Mouse (Mus musculus): ENCODE results near the gene Fbxw11. TPM values are rescaled to one million over a fixed set of nuclear protein-coding genes. Genes with fewer than 3 reads are reported as not detected.

Fbxw11 gene
- polyA plus RNA-seq, 1 experiment: 122 TPM

- H3K4me1 ChIP-seq (ENCODE audit: control insufficient read depth, insufficient read depth, low read length): peaks cover 14% of the 10 kb centered on the region
- no peak overlapping the region for H3K4me3 ChIP-seq (replicated peaks; ENCODE audit: insufficient read depth, low read depth, low read length)
- TF ChIP-seq POLR2A (IDR thresholded peaks at IDR 0.05; ENCODE audit: borderline replicate concordance, insufficient read depth, low read length) (no peak), CTCF (IDR thresholded peaks at IDR 0.05; ENCODE audit: borderline replicate concordance, insufficient read depth, low read depth, low read length) (no peak)
- H3K27me3 ChIP-seq (ENCODE audit: control insufficient read depth, insufficient read depth, low read length): no peaks in the 10 kb centered on the region
- peak in 1 of 2 experiments; percentile 43 for DNase-seq
- H3K27ac ChIP-seq (ENCODE audit: insufficient read depth, low read length): peak overlapping the region; percentile 86
- 65% methylated on average over 8 of the region's 8 CpGs for WGBS
These were observed 3.8 kb upstream of the Fbxw11 start for GRCm38 (mm10) chr11:32638521-32639255.

GRCm38 (mm10) chr11:32640617-32641016, 1.9 kb upstream of the Fbxw11 start:
- 60% methylated on average over 4 of the region's 4 CpGs for WGBS
- peak overlapping the region; percentile 63 for H3K4me3 ChIP-seq (replicated peaks; ENCODE audit: insufficient read depth, low read depth, low read length)
- DNase-seq: no peak
- no peaks in the 10 kb centered on the region for H3K27me3 ChIP-seq (ENCODE audit: control insufficient read depth, insufficient read depth, low read length)
- peaks cover 14% of the 10 kb centered on the region; the same call in 1 of the 2 replicates for H3K4me1 ChIP-seq (ENCODE audit: control insufficient read depth, insufficient read depth, low read length)
- TF ChIP-seq CTCF (IDR thresholded peaks at IDR 0.05; ENCODE audit: borderline replicate concordance, insufficient read depth, low read depth, low read length) (no peak), POLR2A (IDR thresholded peaks at IDR 0.05; ENCODE audit: borderline replicate concordance, insufficient read depth, low read length) (no peak)
- H3K27ac ChIP-seq (ENCODE audit: insufficient read depth, low read length): peak overlapping the region; percentile 68

- H3K4me3 ChIP-seq (replicated peaks; ENCODE audit: insufficient read depth, low read depth, low read length): peak overlapping the region; percentile 63
- H3K4me1 ChIP-seq (ENCODE audit: control insufficient read depth, insufficient read depth, low read length): peaks cover 15% of the 10 kb centered on the region; the same call in 1 of the 2 replicates
- TF ChIP-seq CTCF (IDR thresholded peaks at IDR 0.05; ENCODE audit: borderline replicate concordance, insufficient read depth, low read depth, low read length) (no peak), POLR2A (IDR thresholded peaks at IDR 0.05; ENCODE audit: borderline replicate concordance, insufficient read depth, low read length) (no peak)
- no peaks in the 10 kb centered on the region for H3K27me3 ChIP-seq (ENCODE audit: control insufficient read depth, insufficient read depth, low read length)
- DNase-seq: peak in 1 of 2 experiments; percentile 72
- under 1% methylated on average over 54 of the region's 54 CpGs for WGBS
- peak overlapping the region; percentile 72 for H3K27ac ChIP-seq (ENCODE audit: insufficient read depth, low read length)
These were observed 669 bp downstream of the Fbxw11 start for GRCm38 (mm10) chr11:32642899-32643886.

DNA sequence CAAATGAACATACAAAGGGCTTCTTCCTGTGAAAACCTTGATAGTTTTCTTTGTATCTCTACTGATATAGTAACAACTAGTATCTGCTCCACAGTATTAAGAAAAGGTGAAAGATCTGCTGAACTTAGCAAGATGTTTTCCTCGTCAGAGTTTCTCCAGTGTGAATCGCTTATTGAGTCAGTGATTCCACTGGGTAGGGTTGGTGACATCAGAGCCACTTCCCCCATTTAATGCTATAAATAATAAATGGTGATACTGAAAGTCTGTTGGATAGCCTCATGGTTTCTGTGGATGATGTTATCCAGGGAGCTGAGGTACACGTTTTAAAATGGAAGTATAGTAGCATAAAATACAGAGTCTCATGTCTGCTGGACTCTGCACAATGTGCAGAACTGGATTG, 1.5 kb downstream of the Fbxw11 start:
- H3K4me1 ChIP-seq (ENCODE audit: control insufficient read depth, insufficient read depth, low read length): peaks cover 9% of the 10 kb centered on the region; the same call in 1 of the 2 replicates
- TF ChIP-seq CTCF (IDR thresholded peaks at IDR 0.05; ENCODE audit: borderline replicate concordance, insufficient read depth, low read depth, low read length): no peak
- no peak for TF ChIP-seq POLR2A (IDR thresholded peaks at IDR 0.05; ENCODE audit: borderline replicate concordance, insufficient read depth, low read length)
- DNase-seq: no peak
- H3K27me3 ChIP-seq (ENCODE audit: control insufficient read depth, insufficient read depth, low read length): no peaks in the 10 kb centered on the region
- H3K4me3 ChIP-seq (replicated peaks; ENCODE audit: insufficient read depth, low read depth, low read length): peak overlapping the region; percentile 63
- WGBS: 4% methylated on average over 3 of the region's 3 CpGs
- peak overlapping the region; percentile 72; the same call in 1 of the 2 replicates for H3K27ac ChIP-seq (ENCODE audit: insufficient read depth, low read length)

DNA sequence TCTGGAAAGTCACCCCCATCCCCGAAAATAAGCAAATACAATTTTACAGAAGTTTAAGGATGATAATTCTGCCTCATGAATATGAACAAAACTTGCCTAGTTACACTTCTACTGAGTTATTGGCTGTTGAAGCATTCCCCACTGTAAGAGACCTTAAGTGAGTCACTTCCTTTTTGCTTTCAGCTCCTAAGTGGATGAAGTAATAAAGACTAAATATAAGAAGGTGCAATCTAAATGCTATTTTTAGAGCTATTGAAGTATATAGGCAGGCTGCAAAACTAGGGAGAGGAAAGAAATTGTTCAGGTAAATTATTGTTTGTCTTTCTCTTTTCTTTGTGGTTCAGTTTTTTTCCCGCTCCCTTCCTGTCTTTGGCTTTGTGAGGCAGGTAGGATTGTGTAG, 4.7 kb downstream of the Fbxw11 start:
- DNase-seq: no peak
- H3K27ac ChIP-seq (ENCODE audit: insufficient read depth, low read length): no peak overlapping the region
- WGBS: 76% methylated on average over 2 of the region's 2 CpGs
- H3K4me3 ChIP-seq (replicated peaks; ENCODE audit: insufficient read depth, low read depth, low read length): no peak overlapping the region
- TF ChIP-seq CTCF (IDR thresholded peaks at IDR 0.05; ENCODE audit: borderline replicate concordance, insufficient read depth, low read depth, low read length) (no peak), POLR2A (IDR thresholded peaks at IDR 0.05; ENCODE audit: borderline replicate concordance, insufficient read depth, low read length) (no peak)
- H3K27me3 ChIP-seq (ENCODE audit: control insufficient read depth, insufficient read depth, low read length): no peaks in the 10 kb centered on the region
- H3K4me1 ChIP-seq (ENCODE audit: control insufficient read depth, insufficient read depth, low read length): peaks cover 16% of the 10 kb centered on the region; the same call in 1 of the 2 replicates

DNA sequence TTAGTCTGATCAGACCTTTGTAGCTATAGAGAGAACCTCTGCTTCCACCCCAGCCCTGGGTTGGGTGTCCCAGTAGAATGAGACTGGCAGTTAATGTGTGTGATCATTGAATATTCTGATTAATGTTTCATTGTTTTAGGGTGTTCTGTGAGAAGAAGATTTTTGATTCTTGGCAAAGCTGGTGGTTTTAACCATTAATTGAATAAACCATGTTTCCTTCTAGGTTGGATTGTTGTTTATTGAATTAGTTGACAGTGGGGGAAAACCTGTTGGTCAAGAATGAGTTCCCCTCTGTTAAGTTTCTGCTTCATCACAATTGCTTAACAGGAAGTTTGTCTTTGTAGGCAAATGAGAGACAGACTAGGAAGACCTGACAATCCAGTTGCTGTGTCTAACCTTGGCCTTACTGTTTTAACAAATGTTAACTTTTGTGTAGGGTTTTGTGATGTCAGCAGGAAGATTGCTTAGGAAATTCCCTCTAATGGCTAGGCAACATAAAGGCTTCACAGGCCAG, 7.8 kb downstream of the Fbxw11 start:
- Histone ChIP-seq H3K27ac (ENCODE audit: insufficient read depth, low read length) (no peak overlapping the region), H3K4me1 (ENCODE audit: control insufficient read depth, insufficient read depth, low read length) (peaks cover 21% of the 10 kb centered on the region; the same call in 1 of the 2 replicates), H3K27me3 (ENCODE audit: control insufficient read depth, insufficient read depth, low read length) (no peaks in the 10 kb centered on the region), H3K4me3 (replicated peaks; ENCODE audit: insufficient read depth, low read depth, low read length) (no peak overlapping the region)
- DNase-seq: no peak
- TF ChIP-seq CTCF (IDR thresholded peaks at IDR 0.05; ENCODE audit: borderline replicate concordance, insufficient read depth, low read depth, low read length) (no peak), POLR2A (IDR thresholded peaks at IDR 0.05; ENCODE audit: borderline replicate concordance, insufficient read depth, low read length) (no peak)

- no peak overlapping the region for H3K4me3 ChIP-seq (replicated peaks; ENCODE audit: insufficient read depth, low read depth, low read length)
- peaks cover 21% of the 10 kb centered on the region; the same call in 1 of the 2 replicates for H3K4me1 ChIP-seq (ENCODE audit: control insufficient read depth, insufficient read depth, low read length)
- 72% methylated on average over 7 of the region's 7 CpGs for WGBS
- no peaks in the 10 kb centered on the region for H3K27me3 ChIP-seq (ENCODE audit: control insufficient read depth, insufficient read depth, low read length)
- DNase-seq: no peak
- TF ChIP-seq CTCF (IDR thresholded peaks at IDR 0.05; ENCODE audit: borderline replicate concordance, insufficient read depth, low read depth, low read length) (no peak), POLR2A (IDR thresholded peaks at IDR 0.05; ENCODE audit: borderline replicate concordance, insufficient read depth, low read length) (no peak)
- H3K27ac ChIP-seq (ENCODE audit: insufficient read depth, low read length): no peak overlapping the region
These were observed 8.5 kb downstream of the Fbxw11 start for GRCm38 (mm10) chr11:32650893-32651590.

Data from cerebellum, adult 2 months (tissue).